Mouse (Mus musculus) mouse trophoblast stem cell (cell line): ENCODE results near the gene Stab1.

Experiments
- in situ Hi-C, 2 experiments: fragments of 300-500 bp; cut with MseI, MboI; formaldehyde crosslinking; loops; 2 replicates in 1 of 2; 3 replicates in 1 of 2; pipeline ENCODE4 v1.15.1; 2025

Gene Stab1

DNA sequence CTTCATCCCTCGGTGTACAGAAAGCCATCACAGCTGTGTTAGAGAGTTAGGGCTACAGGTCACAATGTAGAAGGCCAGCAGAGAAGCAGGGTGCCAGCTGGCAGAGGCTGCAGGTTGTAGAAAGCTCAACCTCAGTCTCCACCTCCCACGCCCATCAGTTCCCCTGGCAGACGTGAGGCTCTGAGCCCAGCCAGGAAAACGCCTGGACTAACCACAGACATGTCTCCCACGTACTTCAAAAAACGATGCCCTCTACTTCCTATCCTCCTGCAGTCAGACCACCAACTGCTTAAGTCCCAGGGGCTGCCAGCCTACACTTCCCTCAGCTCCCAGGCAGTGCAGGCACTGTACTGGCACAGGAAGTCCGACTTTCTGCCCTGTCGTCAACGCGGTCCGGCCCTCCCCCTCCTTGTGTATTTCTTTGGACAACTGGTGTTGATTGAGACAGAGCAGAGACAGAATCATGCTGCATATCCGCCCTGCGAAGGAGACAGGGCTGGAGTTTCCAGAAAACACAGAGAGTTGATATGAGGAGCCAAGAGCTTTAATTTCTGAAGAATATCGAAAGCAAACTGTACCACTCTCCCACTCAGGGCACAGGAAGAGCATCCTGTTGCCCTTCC lies 26.6 kb upstream of the Stab1 start:
- in situ Hi-C loops: no loop called here

GRCm38 (mm10) chr14:31194441-31194840 lies 26.0 kb upstream of the Stab1 start:
- in situ Hi-C loops: no loop called here

DNA sequence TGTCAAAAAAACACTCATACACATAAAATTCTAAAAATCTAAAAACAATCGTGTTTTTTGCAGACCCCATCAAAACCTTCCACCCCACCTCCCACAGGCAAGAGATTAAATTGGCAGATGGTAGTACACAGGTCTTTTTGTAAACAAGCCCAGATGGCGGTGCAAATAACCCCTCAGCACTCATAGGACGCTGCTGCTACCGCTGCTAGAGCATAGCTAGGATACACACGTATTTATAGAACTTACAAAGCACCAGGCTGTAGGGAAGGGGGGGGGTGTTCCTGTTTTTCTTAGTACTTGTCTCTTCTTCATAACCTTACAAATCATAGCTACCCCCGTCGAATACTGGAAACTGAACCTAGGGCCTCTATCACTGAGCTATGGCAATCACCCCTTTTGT lies 25.4 kb upstream of the Stab1 start:
- in situ Hi-C loops: no loop called here

- in situ Hi-C loops: no loop called here
Measured at GRCm38 (mm10) chr14:31191936-31192335, 23.5 kb upstream of the Stab1 start.

- in situ Hi-C loops: no loop called here
Measured at GRCm38 (mm10) chr14:31189348-31189747, 20.9 kb upstream of the Stab1 start.

DNA sequence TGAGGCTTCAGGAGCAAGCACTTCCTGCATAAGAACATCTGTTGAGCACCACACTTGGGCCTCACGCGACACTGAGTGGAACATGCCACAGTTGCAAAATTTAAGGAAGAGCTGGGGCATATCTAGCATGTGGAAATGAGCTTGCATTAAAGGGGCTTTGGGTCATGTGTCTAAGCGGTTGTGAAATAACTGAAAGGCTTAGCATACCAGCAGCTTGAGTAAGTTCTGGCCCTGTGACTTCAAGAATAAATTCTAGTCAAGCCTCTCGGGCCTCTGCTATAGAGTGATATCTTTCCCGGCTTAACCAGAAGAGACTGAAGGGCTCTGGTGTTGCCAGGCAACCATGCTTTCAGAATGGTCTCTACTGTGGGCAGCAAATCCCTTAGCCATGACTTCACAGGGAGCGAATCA lies 20.3 kb upstream of the Stab1 start:
- in situ Hi-C loops: no loop called here

- in situ Hi-C loops: no loop called here
Measured at GRCm38 (mm10) chr14:31186656-31187055, 18.2 kb upstream of the Stab1 start.

DNA sequence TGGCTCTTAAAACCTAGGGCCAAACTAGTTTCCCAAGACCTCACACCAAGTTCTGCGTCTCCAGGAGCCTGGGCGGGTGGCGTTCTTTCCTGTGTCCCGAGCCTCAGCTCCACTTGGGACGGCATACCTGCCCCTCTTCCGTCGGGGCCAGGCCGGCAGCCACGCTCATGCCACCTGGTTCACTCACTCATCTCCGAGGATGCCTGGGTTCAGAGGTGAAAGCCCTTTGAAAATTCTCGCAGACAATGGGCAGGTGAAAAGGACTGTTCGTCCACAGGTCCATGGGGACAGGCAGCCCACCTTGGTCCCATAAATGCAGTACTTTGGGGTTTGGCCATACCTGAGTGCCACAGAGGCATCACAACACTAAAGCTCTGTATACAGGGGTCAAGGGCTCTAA lies 15.8 kb upstream of the Stab1 start:
- in situ Hi-C loops: no loop called here

GRCm38 (mm10) chr14:31183541-31183940 lies 15.1 kb upstream of the Stab1 start:
- in situ Hi-C loops: no loop called here

DNA sequence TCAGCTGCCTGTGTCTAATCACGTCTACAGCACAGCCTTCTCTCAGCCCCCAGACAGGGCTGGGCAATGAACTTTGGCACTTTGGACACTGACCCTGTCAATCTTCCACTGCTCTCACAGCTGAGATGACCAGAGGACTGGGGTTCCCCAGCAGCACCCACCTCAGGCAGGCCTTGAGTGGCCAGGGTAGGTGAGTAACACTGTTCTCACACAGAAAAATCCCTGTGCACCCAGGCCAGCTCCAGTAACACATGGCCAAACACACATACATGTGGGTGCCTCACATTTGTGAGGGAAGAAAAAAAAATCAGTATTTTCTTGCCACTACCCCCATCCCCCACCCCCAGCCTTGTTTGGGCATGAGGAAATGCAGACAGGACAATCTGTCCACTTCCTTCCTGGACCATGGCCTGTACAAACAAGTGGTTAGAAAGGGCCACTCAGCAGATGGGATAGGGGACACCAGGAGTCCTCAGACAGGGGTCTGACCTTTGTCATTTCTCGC lies 14.4 kb upstream of the Stab1 start:
- in situ Hi-C loops: no loop called here

DNA sequence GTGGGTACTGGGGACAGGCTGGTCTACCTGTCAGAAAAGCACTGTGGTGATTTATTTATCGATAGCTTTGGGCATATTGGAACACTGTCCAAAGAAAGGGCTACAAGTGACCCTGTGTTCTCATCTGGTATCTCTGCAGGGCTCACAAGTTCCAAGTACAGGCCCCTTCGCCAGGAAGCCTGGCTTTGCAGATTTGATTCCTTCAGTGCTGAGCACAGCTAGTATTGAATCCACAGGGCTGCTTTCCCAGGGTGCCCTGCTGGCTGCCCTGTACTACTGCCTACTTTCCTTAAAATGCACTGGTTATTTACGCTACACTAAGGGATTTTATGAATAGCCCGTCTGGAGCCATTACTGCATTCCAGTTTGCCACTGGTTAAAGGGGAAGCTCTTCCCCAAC lies 13.1 kb upstream of the Stab1 start:
- in situ Hi-C loops: no loop called here

- in situ Hi-C loops: no loop called here
Measured at GRCm38 (mm10) chr14:31179677-31180365, 11.4 kb upstream of the Stab1 start.

DNA sequence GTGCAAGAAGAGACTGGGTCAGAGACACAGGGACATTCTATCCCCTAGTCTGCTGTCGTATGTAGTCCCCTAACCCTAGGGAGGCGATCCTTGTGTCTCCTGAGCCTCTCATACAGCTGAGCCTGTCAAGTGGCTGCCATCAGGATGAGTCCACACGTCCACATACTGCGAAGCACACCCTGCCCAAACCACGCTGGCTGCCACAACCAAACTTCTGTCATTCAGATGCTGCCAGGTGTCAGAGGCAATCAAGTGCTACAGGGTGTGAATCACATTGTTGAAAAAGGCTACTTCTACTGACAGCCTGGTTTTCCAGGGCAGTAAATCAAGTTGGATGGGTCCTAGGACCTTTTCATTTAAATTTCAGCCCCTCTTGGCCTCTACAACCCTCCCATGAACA lies 9.3 kb upstream of the Stab1 start:
- in situ Hi-C loops: no loop called here

GRCm38 (mm10) chr14:31177287-31177686 lies 8.8 kb upstream of the Stab1 start:
- in situ Hi-C loops: no loop called here

DNA sequence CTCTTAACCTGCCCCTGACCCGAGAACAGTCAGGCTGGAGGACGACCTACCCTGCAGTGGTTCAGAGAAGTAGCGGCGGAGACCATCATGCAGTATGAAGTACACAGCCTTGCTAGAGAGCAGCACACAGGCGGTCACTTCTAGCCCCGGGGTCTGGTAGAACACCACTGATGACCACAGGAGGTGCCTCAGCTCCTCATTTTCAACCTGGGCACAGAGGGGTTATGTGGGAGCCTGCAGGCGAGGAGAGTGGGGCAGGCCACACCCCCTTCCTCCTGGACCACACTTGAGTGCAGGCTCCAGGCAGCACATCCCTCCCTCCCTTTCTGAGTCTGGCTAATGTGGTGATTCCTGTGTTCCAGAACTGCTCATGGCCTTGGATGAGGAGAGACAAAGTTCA lies 5.1 kb upstream of the Stab1 start:
- in situ Hi-C loops: no loop called here

DNA sequence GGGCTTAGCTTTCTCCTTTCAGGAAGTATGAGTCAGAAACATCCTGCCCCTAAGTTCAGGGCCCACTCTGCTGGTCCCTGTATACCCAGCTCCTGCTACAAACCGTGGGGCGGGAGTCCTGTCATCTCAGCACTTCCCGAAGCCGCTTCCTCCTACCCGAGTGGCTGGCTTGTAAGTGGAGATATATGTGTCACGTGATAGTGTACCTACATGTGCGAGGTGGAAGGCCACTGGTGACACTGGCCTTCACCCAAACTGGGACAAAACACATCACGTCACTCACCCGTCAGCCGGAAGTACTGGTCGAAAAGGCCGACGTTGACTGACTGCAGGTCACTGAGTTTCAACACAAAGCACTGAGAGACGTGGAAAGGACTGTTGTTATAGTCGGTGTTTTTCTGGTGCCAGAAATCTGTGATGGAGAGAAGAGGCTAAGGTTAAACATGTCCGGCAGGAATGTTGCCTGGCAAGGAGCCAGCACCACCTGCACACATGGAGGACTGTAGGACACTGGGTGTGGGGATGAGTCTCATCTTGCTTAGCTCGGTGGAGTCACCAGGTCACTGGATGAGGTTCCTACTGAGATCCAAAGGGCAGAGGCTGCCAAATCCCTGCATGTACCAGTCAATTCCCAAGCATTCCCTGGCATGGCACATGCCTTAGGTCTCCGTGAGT lies 4.5 kb upstream of the Stab1 start:
- in situ Hi-C loops: no loop called here

DNA sequence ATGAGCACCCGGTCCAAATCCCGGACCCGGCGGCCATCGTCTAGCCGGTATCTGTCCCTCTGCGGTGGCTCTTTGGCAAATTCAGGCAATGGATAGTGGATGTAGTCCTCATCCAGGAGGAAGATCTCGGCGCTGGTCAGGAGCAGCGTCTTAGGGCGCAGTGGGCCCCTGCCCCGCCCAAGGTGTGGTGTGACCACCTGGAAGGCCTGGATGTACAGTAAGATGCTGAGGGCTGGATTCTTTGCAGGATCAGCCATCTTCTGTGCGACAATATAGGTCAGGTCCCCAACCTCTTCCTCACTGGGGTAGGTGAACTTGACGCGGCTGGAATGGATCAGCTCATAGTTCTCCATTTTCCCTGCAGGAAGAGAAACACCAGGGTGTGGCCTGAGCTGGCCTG lies 3.4 kb upstream of the Stab1 start:
- in situ Hi-C loops: no loop called here

DNA sequence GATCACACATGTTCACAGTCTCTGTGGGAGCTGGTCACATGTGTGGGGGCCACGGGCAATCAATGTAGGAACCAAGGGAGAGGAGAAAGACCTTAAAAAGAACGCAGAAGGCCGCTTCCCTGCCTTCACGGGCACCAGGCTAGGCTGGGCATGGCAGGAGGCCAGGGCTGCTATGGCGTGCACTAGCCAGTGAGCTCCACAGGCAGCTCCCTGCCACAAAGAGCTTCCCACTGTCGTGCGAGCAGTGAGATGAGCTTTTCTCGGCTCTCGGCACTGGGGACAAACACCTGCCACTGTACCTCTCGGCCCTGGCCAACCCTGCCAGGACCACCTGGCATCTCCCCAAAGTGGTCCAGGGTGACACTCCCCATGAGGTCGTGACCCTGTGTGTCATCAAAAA lies 2.9 kb upstream of the Stab1 start:
- in situ Hi-C loops: no loop called here

GRCm38 (mm10) chr14:31170963-31171362 lies 2.5 kb upstream of the Stab1 start:
- in situ Hi-C loops: no loop called here

DNA sequence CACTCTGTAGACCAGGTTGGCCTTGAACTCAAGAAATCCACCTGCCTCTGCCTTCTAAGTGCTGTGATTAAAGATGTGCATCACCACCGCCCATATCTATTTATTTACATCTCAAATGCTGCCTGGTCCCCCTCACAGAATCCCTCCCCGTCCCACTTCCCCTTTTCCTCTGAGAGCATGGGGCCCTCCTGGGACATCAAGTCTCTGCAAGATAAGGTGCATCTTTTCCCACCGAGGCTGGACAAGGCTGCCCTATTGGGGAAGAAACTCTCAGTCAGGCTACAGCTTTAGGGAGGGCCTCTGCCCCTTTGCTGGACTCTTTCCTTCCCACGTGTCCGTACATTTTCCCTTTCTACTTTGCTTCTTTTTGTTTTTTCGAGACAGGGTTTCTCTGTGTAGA lies 1.1 kb upstream of the Stab1 start:
- in situ Hi-C loops: no loop called here

DNA sequence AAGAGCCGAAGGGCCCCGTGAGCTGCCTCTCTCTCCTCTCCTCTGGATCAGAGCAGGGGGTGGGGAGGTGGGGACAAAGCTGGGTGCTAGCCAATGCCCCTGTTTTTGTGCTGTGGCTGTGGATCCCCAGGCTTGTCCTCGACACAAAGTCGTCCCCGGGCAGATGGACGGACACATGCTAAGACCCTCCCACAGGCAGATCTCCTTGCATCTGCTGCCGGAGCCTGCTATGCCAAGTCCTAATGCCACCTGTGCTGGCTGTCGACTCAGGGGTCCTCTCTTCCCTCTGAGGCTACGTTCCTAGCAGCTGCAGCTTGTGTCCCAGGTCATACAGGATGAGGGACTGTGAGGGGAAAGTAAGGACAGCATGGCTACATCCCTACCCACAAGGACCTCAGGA lies 1.6 kb downstream of the Stab1 start:
- in situ Hi-C loops: no loop called here

DNA sequence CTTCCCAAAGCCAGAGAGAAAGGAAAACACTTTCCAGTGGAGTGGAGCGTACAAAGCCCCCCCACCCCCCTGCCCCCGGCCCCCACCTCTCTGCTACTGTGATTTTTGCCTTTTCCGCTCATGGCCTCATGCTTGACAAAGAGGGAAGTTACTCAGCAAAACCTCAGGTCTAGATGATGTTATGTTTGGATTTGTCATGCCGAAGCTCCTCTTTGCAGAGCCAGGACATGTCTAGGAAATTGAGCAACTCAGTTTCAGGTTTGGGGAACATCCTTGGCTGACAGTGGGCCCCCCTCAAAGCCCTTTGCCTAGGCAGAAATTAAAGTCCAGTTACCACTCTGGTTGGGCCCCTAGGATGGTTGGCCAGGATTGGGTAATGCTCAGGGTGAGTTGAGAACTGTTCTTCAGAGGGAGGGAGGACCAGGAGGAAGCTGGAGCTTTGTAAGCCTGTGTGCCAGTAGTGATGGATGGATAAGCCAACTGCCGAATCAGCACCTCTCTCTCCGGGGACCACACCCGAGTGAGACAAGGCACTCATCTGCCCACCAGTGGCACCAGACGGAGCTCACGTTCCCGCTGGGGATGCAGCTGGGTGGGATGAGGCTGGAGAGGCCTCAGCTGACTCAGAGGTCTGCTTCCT lies 2.3 kb downstream of the Stab1 start:
- in situ Hi-C loops: no loop called here

GRCm38 (mm10) chr14:31165458-31165857 lies 3.0 kb downstream of the Stab1 start:
- in situ Hi-C loops: no loop called here
